Mouse (Mus musculus): ENCODE results near the gene Pcdh19. TPM values are rescaled to one million over a fixed set of nuclear protein-coding genes. Genes with fewer than 3 reads are reported as not detected.

Pcdh19 gene
- polyA plus RNA-seq, 1 experiment from 2014 or later, result 2.9 TPM

DNA sequence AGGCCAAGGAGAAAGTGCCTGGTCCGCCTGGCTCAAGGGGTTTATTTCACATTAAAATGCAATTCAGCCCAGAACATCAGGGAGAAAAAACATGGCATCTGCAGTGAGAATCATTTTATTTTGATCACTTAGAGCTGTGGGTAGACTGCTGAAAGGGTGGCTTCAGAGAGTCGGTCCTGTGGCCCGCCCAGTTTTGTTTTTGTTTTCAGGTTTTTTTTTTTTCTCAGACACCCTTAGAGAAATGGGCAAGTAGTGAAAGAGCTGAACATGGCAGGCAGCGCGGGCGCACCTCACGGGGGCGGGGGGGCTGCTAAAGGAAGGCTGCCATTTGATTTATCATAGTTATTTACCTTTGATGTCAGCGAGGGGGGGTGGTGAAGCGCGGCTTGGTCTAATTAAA lies 2.0 kb upstream of the Pcdh19 start:
- peaks cover 5% of the 10 kb centered on the region for H3K27me3 ChIP-seq
- DNase-seq (ENCODE audit: low read depth, low spot score) (no peak), ATAC-seq (no peak)
- in situ Hi-C loops (cut with MboI; ENCODE audit: low pct_unique_long_range_greater_than_20kb), result no loop called here
- POLR2A ChIA-PET, result no interaction called here
- CTCF ChIA-PET, result interaction anchor here (1.1 kb wide), 1 partner anchor 31 kb away, joined by 3 read pairs; no protein-coding TSS in a partner anchor
- TF ChIP-seq CTCF (IDR thresholded peaks at IDR 0.05), result no peak

GRCm38 (mm10) chrX:133689576-133690250 lies 926 bp upstream of the Pcdh19 start:
- H3K27me3 ChIP-seq, result no peaks in the 10 kb centered on the region
- ChIA-PET POLR2A (interaction anchor here (1.3 kb wide), 1 partner anchor 20 kb away, joined by 3 read pairs; no protein-coding TSS in a partner anchor), CTCF (no interaction called here)
- no peak for DNase-seq (ENCODE audit: low read depth, low spot score)
- in situ Hi-C loops (cut with MboI; ENCODE audit: low pct_unique_long_range_greater_than_20kb), result no loop called here
- no peak for ATAC-seq
- no peak for TF ChIP-seq CTCF (IDR thresholded peaks at IDR 0.05)

GRCm38 (mm10) chrX:133688156-133688555 lies 631 bp downstream of the Pcdh19 start:
- POLR2A ChIA-PET, result interaction anchor here (1.3 kb wide), 1 partner anchor 18 kb away, joined by 3 read pairs; no protein-coding TSS in a partner anchor
- DNase-seq (ENCODE audit: low read depth, low spot score) (no peak), ATAC-seq (peak; percentile 38)
- in situ Hi-C loops (cut with MboI; ENCODE audit: low pct_unique_long_range_greater_than_20kb), result no loop called here
- H3K27me3 ChIP-seq, result no peaks in the 10 kb centered on the region
- CTCF ChIA-PET, result no interaction called here
- no peak for TF ChIP-seq CTCF (IDR thresholded peaks at IDR 0.05)

DNA sequence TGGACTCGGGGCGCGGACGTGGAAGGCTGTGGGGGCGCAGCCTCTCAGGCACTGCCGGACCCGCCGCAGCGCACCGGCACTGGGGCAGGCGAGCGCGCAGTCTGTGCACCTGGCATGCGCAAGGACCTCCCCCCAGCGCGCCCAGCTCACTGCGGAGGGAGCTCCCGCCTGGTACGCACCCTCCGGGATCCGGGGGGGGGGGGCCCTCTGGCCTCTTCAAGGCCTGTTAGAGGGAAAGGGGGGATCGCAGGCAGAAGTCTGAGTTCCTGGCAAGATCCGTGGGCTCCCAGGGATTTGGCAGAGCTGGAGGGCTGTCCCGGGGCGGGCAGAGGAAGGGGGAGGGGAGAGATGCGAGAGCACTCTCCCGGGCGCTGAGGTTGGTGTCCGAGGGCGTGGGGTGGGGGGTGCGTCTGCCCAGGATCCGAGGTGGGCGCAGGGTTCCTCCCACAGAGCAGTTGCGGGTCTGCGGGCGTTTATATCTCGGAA lies 1.1 kb downstream of the Pcdh19 start:
- no peak for TF ChIP-seq CTCF (IDR thresholded peaks at IDR 0.05)
- DNase-seq (ENCODE audit: low read depth, low spot score) (no peak), ATAC-seq (peak; percentile 17)
- H3K27me3 ChIP-seq, result no peaks in the 10 kb centered on the region
- in situ Hi-C loops (cut with MboI; ENCODE audit: low pct_unique_long_range_greater_than_20kb), result no loop called here
- ChIA-PET CTCF (no interaction called here), POLR2A (no interaction called here)

GRCm38 (mm10) chrX:133686533-133687311 lies 2.1 kb downstream of the Pcdh19 start:
- no peaks in the 10 kb centered on the region for H3K27me3 ChIP-seq
- in situ Hi-C loops (cut with MboI; ENCODE audit: low pct_unique_long_range_greater_than_20kb), result no loop called here
- ChIA-PET POLR2A (interaction anchor here (0.5 kb wide), 1 partner anchor 814 kb away, joined by 6 read pairs; no protein-coding TSS in a partner anchor), CTCF (no interaction called here)
- DNase-seq (ENCODE audit: low read depth, low spot score), result no peak
- no peak for ATAC-seq
- no peak for TF ChIP-seq CTCF (IDR thresholded peaks at IDR 0.05)

- in situ Hi-C loops (cut with MboI; ENCODE audit: low pct_unique_long_range_greater_than_20kb), result no loop called here
- POLR2A ChIA-PET, result no interaction called here
- CTCF ChIA-PET, result no interaction called here
- DNase-seq (ENCODE audit: low read depth, low spot score) (no peak), ATAC-seq (no peak)
- H3K27me3 ChIP-seq, result no peaks in the 10 kb centered on the region
- TF ChIP-seq CTCF (IDR thresholded peaks at IDR 0.05), result no peak
Observed at GRCm38 (mm10) chrX:133685572-133685971, 3.2 kb downstream of the Pcdh19 start.

- TF ChIP-seq CTCF (IDR thresholded peaks at IDR 0.05), result no peak
- no peak for ATAC-seq
- DNase-seq (ENCODE audit: low read depth, low spot score), result no peak
- H3K27me3 ChIP-seq, result peaks cover 3% of the 10 kb centered on the region
- in situ Hi-C loops (cut with MboI; ENCODE audit: low pct_unique_long_range_greater_than_20kb), result no loop called here
- POLR2A ChIA-PET, result no interaction called here
- CTCF ChIA-PET, result interaction anchor here (1.5 kb wide), 1 partner anchor 23 kb away, joined by 3 read pairs; no protein-coding TSS in a partner anchor
Observed at GRCm38 (mm10) chrX:133683961-133684360, 4.8 kb downstream of the Pcdh19 start.

- in situ Hi-C loops (cut with MboI; ENCODE audit: low pct_unique_long_range_greater_than_20kb), result no loop called here
- ATAC-seq (no peak), DNase-seq (ENCODE audit: low read depth, low spot score) (no peak)
- no peak for TF ChIP-seq CTCF (IDR thresholded peaks at IDR 0.05)
- ChIA-PET POLR2A (no interaction called here), CTCF (no interaction called here)
- peaks cover 28% of the 10 kb centered on the region for H3K27me3 ChIP-seq
Observed at GRCm38 (mm10) chrX:133675121-133675520, 13.7 kb downstream of the Pcdh19 start.

DNA sequence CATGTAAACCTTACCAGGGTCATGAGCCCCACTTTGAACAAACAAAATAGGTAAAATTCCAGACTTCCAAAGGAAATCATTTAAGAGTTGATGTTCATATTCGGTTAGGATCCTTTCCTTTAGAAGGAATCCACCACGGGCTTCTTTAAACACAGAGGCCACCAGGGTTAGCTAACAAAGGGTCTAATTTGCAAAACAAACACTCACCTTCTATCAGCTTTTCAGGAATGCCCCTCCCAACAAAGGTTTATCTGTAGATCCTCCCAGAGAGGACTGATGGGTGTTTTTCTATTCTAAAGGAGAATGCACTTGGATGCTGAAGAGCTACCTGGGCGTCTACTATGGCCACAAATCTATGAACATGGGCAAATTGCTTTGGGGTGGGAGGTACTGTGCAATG lies 15.0 kb downstream of the Pcdh19 start:
- H3K27me3 ChIP-seq, result peaks cover 33% of the 10 kb centered on the region
- in situ Hi-C loops (cut with MboI; ENCODE audit: low pct_unique_long_range_greater_than_20kb), result no loop called here
- ATAC-seq (no peak), DNase-seq (ENCODE audit: low read depth, low spot score) (no peak)
- POLR2A ChIA-PET, result no interaction called here
- CTCF ChIA-PET, result no interaction called here
- TF ChIP-seq CTCF (IDR thresholded peaks at IDR 0.05), result no peak

DNA sequence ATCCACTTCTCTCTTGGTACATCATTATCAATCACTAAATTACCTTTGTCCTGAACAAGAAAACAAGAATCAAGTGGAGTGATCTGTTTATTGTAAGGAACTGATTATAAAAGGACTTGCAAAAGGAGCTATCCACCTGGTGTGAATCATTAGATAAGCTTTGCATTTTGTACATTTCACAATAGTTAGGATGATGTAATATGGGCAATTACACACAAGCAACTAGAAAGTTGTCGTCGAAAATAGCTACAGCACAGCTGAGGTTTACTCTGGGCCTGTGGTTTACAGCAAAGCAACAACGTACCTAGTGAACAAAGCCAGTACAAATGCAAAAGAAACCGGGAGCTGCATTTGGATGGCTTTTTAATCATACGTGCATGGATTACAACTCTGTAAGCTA lies 28.7 kb downstream of the Pcdh19 start:
- ChIA-PET CTCF (interaction anchor here (0.7 kb wide), 1 partner anchor 31 kb away, joined by 3 read pairs; no protein-coding TSS in a partner anchor), POLR2A (no interaction called here)
- in situ Hi-C loops (cut with MboI; ENCODE audit: low pct_unique_long_range_greater_than_20kb), result no loop called here
- TF ChIP-seq CTCF (IDR thresholded peaks at IDR 0.05), result no peak
- ATAC-seq, result no peak
- DNase-seq (ENCODE audit: low read depth, low spot score), result no peak
- H3K27me3 ChIP-seq, result peaks cover 13% of the 10 kb centered on the region

Data from Patski (cell line).